Mouse (Mus musculus) heart, embryonic 11.5 days (tissue): ENCODE measurements around the gene Cnr2. TPM values are rescaled to one million over a fixed set of nuclear protein-coding genes. Genes with fewer than 3 reads are reported as not detected.

Experiments used
- ATAC-seq: fragments of 200-750 bp; cut with Nextera tagmentation; replicated peaks from 2 replicates; pipeline ENCODE4 v1.8.0; 2017; ENCODE audit warnings: moderate library complexity; ENCODE audit not compliant: insufficient number of reproducible peaks, low FRiP score, low TSS enrichment
- H3K27ac ChIP-seq: fragments of 300-500 bp; sonication (generic); 2 replicates; pipeline ENCODE4 v1.5.1; 2014; ENCODE audit warnings: mild to moderate bottlenecking, low read depth, low read length
- H3K27me3 ChIP-seq: fragments of 300-500 bp; sonication (generic); 2 replicates; pipeline ENCODE4 v1.6.1; 2014; ENCODE audit warnings: mild to moderate bottlenecking, low read length, mixed read lengths; ENCODE audit not compliant: control insufficient read depth, insufficient read depth
- H3K36me3 ChIP-seq: fragments of 300-500 bp; sonication (generic); 2 replicates; pipeline ENCODE4 v1.6.1; 2014; ENCODE audit warnings: mild to moderate bottlenecking, low read length, moderate library complexity, mixed read lengths; ENCODE audit not compliant: control insufficient read depth, insufficient read depth
- H3K4me1 ChIP-seq: fragments of 300-500 bp; sonication (generic); 2 replicates; pipeline ENCODE4 v1.6.1; 2014; ENCODE audit warnings: low read length; ENCODE audit not compliant: control insufficient read depth, insufficient read depth
- H3K4me2 ChIP-seq: fragments of 300-500 bp; sonication (generic); 2 replicates; pipeline ENCODE4 v1.6.1; 2014; ENCODE audit warnings: mild to moderate bottlenecking, moderate library complexity
- H3K4me3 ChIP-seq: fragments of 300-500 bp; sonication (generic); 2 replicates; pipeline ENCODE4 v1.5.1; 2014; ENCODE audit warnings: low read depth, low read length
- H3K9ac ChIP-seq: fragments of 300-500 bp; sonication (generic); 2 replicates; pipeline ENCODE4 v1.6.1; 2014; ENCODE audit warnings: mild to moderate bottlenecking, low read depth, low read length, moderate library complexity
- H3K9me3 ChIP-seq: fragments of 300-500 bp; sonication (generic); replicated peaks from 2 replicates; pipeline ENCODE4 v1.6.1; 2016; ENCODE audit warnings: low read length; ENCODE audit not compliant: control insufficient read depth
- WGBS: fragments of 180-500 bp; shearing (Covaris S2); extraction: QIAGEN DNeasy Blood & Tissue Kit; methylation state at CpG from one replicate; pipeline ENCODE4 v1.1.7; 2014; ENCODE audit not compliant: insufficient replicate concordance; 5-methylcytosine and 5-hydroxymethylcytosine counted together
- polyA plus RNA-seq: library from polyadenylated mRNA; unstranded; fragments of >200 nt; fragmentation: Nextera tagmentation; extraction: Ambion mirVana; gene quantifications from 2 replicates; pipeline ENCODE4 v1.2.1, GENCODE M21; 2014

The Cnr2 gene
- polyA plus RNA-seq, 1 experiment from 2014 or later: 0.73 TPM

DNA sequence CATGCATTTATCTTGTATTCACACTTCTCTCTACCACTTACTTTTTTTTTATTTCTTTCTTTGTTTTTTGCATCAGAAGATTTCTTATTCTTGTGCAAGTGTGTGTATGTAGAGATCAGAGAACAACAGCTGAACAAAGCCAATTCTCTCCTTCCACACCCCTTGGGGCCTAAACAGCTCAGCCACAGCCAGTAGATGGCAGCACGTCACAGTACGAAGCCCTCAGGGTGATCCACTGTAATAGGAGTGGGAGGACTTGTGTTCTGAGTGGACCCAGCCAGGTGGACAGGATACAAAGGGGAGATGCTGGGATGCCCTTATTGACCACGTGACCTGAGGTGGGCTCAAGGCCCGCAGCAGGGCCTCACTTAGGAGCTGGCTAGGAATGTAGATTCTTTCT, 5.3 kb upstream of the Cnr2 start:
- WGBS: 6% methylated on average over 4 of the region's 4 CpGs
- Histone ChIP-seq H3K4me2 (no peak overlapping the region), H3K9me3 (no peaks in the 10 kb centered on the region), H3K4me3 (no peak overlapping the region), H3K9ac (no peak overlapping the region), H3K27me3 (no peaks in the 10 kb centered on the region), H3K36me3 (no peaks in the 10 kb centered on the region), H3K27ac (no peak overlapping the region), H3K4me1 (peaks cover 2% of the 10 kb centered on the region; the same call in 1 of the 2 replicates)
- ATAC-seq: peak; percentile 76

DNA sequence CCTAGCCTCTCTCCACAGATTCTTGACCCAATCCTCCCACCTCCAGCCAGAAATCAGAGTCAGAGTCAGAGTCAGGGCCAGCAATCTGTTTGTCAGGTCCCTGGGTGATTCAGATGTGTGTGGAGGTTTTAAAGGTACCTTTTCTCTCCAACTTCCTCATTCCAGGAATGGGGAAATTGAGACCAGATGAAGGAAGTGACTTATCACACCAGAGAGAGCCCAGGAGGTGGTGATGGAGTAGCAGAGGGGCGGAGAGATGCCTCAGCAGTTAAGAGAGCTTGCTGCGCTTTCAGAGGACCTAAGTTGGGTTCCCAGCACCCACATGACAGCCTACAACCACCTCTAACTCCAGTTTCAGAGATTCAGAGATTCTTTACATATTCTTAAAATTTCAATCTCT, 3.7 kb upstream of the Cnr2 start:
- Histone ChIP-seq H3K27me3 (no peaks in the 10 kb centered on the region), H3K27ac (no peak overlapping the region), H3K4me1 (peaks cover 6% of the 10 kb centered on the region; the same call in 1 of the 2 replicates), H3K4me2 (no peak overlapping the region), H3K4me3 (no peak overlapping the region), H3K36me3 (no peaks in the 10 kb centered on the region), H3K9ac (no peak overlapping the region), H3K9me3 (no peaks in the 10 kb centered on the region)
- WGBS: 83% methylated on average over 2 of the region's 2 CpGs
- no peak for ATAC-seq

DNA sequence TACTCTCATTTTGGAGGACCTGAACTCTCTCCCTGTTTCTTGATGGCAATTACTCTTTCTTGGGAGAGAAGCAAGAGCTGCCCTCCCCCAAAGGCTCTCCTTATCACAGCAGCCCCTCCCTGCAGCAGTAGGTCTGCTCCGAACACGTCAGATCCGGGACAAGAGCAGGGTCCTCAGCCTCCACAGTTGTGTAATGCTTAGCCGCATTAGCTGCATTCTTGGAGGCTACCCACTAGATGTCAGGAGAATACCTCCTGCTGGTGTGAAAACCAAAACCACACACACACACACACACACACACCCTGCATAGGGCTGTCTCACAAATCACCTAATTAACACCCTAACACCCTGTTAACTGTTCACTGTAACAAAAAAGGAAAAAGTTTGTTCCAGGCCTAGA, 2.3 kb upstream of the Cnr2 start:
- Histone ChIP-seq H3K27ac (no peak overlapping the region), H3K4me1 (peaks cover 6% of the 10 kb centered on the region; the same call in 1 of the 2 replicates), H3K4me2 (no peak overlapping the region), H3K4me3 (no peak overlapping the region), H3K36me3 (no peaks in the 10 kb centered on the region), H3K9me3 (no peaks in the 10 kb centered on the region), H3K9ac (no peak overlapping the region), H3K27me3 (no peaks in the 10 kb centered on the region)
- 17% methylated on average over 4 of the region's 4 CpGs for WGBS
- ATAC-seq: no peak

GRCm38 (mm10) chr4:135896157-135896556, 963 bp downstream of the Cnr2 start:
- no peaks in the 10 kb centered on the region for H3K9me3 ChIP-seq
- 69% methylated on average over 6 of the region's 6 CpGs for WGBS
- no peak overlapping the region for H3K4me3 ChIP-seq
- no peak for ATAC-seq
- no peak overlapping the region for H3K27ac ChIP-seq
- H3K27me3 ChIP-seq: no peaks in the 10 kb centered on the region
- no peaks in the 10 kb centered on the region for H3K36me3 ChIP-seq
- no peak overlapping the region for H3K4me2 ChIP-seq
- H3K9ac ChIP-seq: no peak overlapping the region
- peaks cover 12% of the 10 kb centered on the region for H3K4me1 ChIP-seq

DNA sequence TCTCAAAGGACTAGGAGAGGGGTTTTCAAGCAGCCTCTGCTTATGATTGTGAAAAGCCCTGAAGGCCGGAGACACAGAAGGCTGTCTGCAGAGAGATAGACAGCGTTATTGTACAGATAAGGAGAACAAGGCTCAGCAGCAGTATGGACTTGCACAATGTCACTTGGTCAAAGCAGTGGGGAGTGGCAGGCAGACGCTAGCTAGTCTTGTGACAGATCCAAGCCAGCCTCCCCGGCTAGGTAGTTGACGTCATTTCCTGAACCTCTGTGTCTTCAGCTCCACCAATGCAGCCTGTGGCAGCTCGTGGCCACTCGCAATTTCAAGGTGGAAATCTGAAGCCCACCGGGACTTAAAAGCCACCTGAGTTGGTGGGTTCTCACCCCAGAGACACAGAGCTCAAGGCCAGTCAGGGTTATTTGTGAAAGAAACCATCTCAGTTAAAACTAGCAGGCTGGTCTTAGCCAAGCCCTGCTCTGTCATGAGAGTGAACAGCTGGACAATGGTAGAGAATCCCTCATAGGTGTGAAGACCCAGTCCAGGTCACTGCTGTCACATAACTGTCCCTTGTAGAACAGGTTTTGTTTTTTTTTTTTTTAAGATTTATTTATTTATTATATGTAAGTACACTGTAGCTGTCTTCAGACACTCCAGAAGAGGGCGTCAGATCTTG, 3.3 kb downstream of the Cnr2 start:
- peak overlapping the region; percentile 25 for H3K4me2 ChIP-seq
- peak overlapping the region; percentile 47 for H3K27ac ChIP-seq
- peak overlapping the region; percentile 56; the same call in 1 of the 2 replicates for H3K9ac ChIP-seq
- peaks cover 12% of the 10 kb centered on the region for H3K4me1 ChIP-seq
- no peaks in the 10 kb centered on the region for H3K36me3 ChIP-seq
- no peaks in the 10 kb centered on the region for H3K27me3 ChIP-seq
- no peak overlapping the region for H3K4me3 ChIP-seq
- 31% methylated on average over 9 of the region's 9 CpGs for WGBS
- peak; percentile 75 for ATAC-seq
- no peaks in the 10 kb centered on the region for H3K9me3 ChIP-seq

- Histone ChIP-seq H3K4me3 (no peak overlapping the region), H3K9ac (no peak overlapping the region), H3K27me3 (no peaks in the 10 kb centered on the region), H3K9me3 (no peaks in the 10 kb centered on the region), H3K27ac (no peak overlapping the region), H3K4me1 (peaks cover 12% of the 10 kb centered on the region), H3K4me2 (no peak overlapping the region), H3K36me3 (no peaks in the 10 kb centered on the region)
- 89% methylated on average over 7 of the region's 7 CpGs for WGBS
- ATAC-seq: no peak
These were observed 3.9 kb downstream of the Cnr2 start for GRCm38 (mm10) chr4:135899050-135899448.

GRCm38 (mm10) chr4:135900008-135900407, 4.8 kb downstream of the Cnr2 start:
- Histone ChIP-seq H3K27me3 (0 out of 2 replicates have a peak, but pooled peaks cover 1% of the 10 kb centered on the region), H3K4me3 (no peak overlapping the region), H3K9ac (no peak overlapping the region), H3K36me3 (no peaks in the 10 kb centered on the region), H3K9me3 (no peaks in the 10 kb centered on the region), H3K27ac (no peak overlapping the region), H3K4me1 (peaks cover 9% of the 10 kb centered on the region), H3K4me2 (no peak overlapping the region)
- 74% methylated on average over 5 of the region's 5 CpGs for WGBS
- no peak for ATAC-seq

- no peaks in the 10 kb centered on the region for H3K9me3 ChIP-seq
- WGBS: 81% methylated on average over 4 of the region's 4 CpGs
- no peak for ATAC-seq
- H3K27me3 ChIP-seq: peaks cover 7% of the 10 kb centered on the region; the same call in 1 of the 2 replicates
- H3K36me3 ChIP-seq: no peaks in the 10 kb centered on the region
- H3K9ac ChIP-seq: no peak overlapping the region
- peaks cover 6% of the 10 kb centered on the region; the same call in 1 of the 2 replicates for H3K4me1 ChIP-seq
- no peak overlapping the region for H3K4me2 ChIP-seq
- no peak overlapping the region for H3K4me3 ChIP-seq
- H3K27ac ChIP-seq: no peak overlapping the region
These were observed 7.5 kb downstream of the Cnr2 start for GRCm38 (mm10) chr4:135902606-135903242.
